Mouse (Mus musculus) embryonic fibroblast, embryonic 13.5 days (primary cell): ENCODE data around the gene Slc43a2. TPM values are rescaled to one million over a fixed set of nuclear protein-coding genes. Genes with fewer than 3 reads are reported as not detected.
"Not testable (repeated sequence)": the region's sequence is repeated elsewhere in the genome, so short reads cannot be mapped to it uniquely, and the experiment has no call there.

Source experiments
- H3K27ac ChIP-seq: 2 replicates; pipeline ENCODE4 v1.5.1; 2012; ENCODE audit warnings: low read length, control low read depth, inconsistent platforms; ENCODE audit not compliant: insufficient read depth
- H3K4me1 ChIP-seq: 2 replicates; pipeline ENCODE4 v1.6.1; 2011; ENCODE audit warnings: low read length; ENCODE audit not compliant: control insufficient read depth, insufficient read depth
- H3K4me3 ChIP-seq: 2 replicates; pipeline ENCODE4 v1.5.1; 2011; ENCODE audit warnings: mild to moderate bottlenecking, control low read depth, low read length; ENCODE audit not compliant: insufficient read depth
- CTCF ChIP-seq: IDR thresholded peaks from 2 replicates; pipeline ENCODE4 v1.5.1; 2011; ENCODE audit warnings: mild to moderate bottlenecking, control low read depth, low read length, moderate library complexity, borderline replicate concordance; ENCODE audit not compliant: insufficient read depth
- POLR2A ChIP-seq: IDR thresholded peaks from 2 replicates; pipeline ENCODE4 v1.6.1; 2011; ENCODE audit warnings: low read depth, mild to moderate bottlenecking, control low read depth, low read length, moderate library complexity
- polyA plus RNA-seq: library from polyadenylated mRNA; stranded (reverse); fragments of >200 nt; gene quantifications from 2 replicates; pipeline ENCODE4 v1.2.4, GENCODE M21; 2011; ENCODE audit warnings: low read depth; ENCODE audit not compliant: missing spikeins, insufficient read length

Gene Slc43a2
- polyA plus RNA-seq, 1 experiment: 6.9 TPM

- no peak overlapping the region for H3K27ac ChIP-seq
- peaks cover 5% of the 10 kb centered on the region; the same call in 1 of the 2 replicates for H3K4me1 ChIP-seq
- H3K4me3 ChIP-seq: no peak overlapping the region
- TF ChIP-seq POLR2A (no peak), CTCF (no peak)
Measured at GRCm38 (mm10) chr11:75595404-75595803, 63.9 kb downstream of the Slc43a2 start.

GRCm38 (mm10) chr11:75595816-75596215 lies 64.3 kb downstream of the Slc43a2 start:
- H3K4me1 ChIP-seq: peaks cover 5% of the 10 kb centered on the region; the same call in 1 of the 2 replicates
- no peak overlapping the region for H3K27ac ChIP-seq
- TF ChIP-seq POLR2A (no peak), CTCF (no peak)
- no peak overlapping the region for H3K4me3 ChIP-seq

DNA sequence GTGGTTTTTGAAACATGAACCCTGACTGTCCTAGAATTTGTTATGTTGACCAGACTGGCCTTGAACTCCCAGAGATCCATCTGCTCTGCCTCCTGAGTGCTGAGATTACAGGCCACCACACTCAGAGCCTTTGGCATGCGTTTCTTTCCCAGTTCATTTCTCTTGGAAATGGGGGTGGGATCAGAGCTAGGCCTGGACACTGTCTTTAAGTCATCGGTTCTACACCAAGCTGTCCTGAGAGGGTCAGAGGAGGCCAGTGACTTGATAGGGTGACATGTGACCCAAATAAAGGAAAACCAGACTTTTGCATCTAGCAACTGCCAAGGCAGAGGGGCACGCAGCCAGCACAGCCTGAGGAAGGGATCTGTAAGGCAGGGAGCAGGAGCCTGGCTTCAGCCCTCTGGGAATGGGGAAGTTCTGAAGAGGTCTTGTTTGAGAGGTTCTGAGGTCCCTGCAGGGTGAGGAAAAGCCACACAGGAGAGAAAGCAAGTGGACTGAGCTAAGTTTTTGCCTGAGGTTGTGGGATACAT lies 65.3 kb downstream of the Slc43a2 start:
- Histone ChIP-seq H3K4me3 (no peak overlapping the region), H3K4me1 (peaks cover 4% of the 10 kb centered on the region; the same call in 1 of the 2 replicates), H3K27ac (no peak overlapping the region)
- TF ChIP-seq CTCF (no peak), POLR2A (no peak)

DNA sequence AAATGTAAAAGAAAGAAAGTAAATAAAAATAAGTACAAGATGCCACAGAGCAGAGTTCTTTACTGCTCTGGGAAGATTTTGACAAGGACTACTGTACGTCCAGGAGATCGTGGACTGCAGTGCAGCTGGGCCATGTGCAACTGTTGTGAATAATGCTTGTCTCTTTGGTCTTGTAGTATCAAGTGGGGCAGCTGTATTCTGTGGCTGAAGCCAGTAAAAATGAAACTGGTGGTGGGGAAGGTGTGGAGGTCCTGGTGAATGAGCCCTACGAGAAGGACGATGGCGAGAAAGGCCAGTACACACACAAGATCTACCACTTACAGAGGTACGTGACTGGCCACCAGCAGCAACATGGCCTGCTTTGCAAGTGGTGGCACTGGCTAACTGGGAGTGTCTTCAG lies 66.5 kb downstream of the Slc43a2 start:
- H3K4me3 ChIP-seq: no peak overlapping the region
- H3K27ac ChIP-seq: no peak overlapping the region
- TF ChIP-seq POLR2A: no peak
- no peak for TF ChIP-seq CTCF
- no peaks in the 10 kb centered on the region for H3K4me1 ChIP-seq

DNA sequence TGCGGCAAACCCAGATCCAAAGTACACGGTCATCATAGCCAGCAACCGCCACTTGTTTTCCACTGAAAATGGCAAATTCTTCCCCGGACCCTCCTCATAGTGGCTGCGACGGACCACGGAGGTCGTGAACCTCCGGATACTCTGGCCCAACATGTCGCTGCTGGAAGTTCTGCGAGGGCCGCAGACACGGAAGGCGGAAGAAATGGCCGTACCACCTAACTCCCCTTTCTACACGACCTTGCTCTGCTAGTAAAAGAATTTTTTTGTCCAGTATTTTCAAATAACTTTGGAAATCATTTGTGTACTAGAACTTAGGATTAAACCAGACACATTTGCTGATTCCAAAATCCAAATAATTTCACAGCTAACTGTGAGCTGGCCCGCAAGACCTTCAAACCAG lies 68.3 kb downstream of the Slc43a2 start:
- H3K27ac ChIP-seq, H3K4me1 ChIP-seq, H3K4me3 ChIP-seq: not testable (repeated sequence)

DNA sequence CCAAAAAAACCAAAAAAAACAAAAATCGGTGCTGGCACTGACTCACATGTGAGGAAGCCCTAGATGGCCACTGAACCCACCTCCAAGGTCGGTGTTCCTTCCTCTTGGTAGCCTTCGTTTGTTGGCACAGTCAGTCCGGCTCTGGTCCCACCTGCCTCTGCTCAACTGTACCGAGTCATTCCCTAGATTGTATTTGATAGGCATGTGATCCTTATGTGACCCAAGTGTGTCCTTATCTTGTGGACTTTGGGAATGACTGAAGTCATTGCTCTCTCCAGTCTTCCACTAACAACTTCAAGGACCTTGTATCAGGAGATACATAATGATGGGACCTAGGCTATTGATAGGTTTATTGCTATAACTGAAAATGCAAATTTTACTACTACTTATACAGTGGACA lies 73.3 kb downstream of the Slc43a2 start:
- H3K4me1 ChIP-seq: no peaks in the 10 kb centered on the region
- no peak overlapping the region for H3K27ac ChIP-seq
- H3K4me3 ChIP-seq: no peak overlapping the region
- TF ChIP-seq CTCF (no peak), POLR2A (no peak)

- H3K4me3 ChIP-seq: no peak overlapping the region
- no peaks in the 10 kb centered on the region for H3K4me1 ChIP-seq
- H3K27ac ChIP-seq: no peak overlapping the region
- TF ChIP-seq POLR2A: no peak
- TF ChIP-seq CTCF: no peak
Measured at GRCm38 (mm10) chr11:75605318-75605717, 73.8 kb downstream of the Slc43a2 start.

DNA sequence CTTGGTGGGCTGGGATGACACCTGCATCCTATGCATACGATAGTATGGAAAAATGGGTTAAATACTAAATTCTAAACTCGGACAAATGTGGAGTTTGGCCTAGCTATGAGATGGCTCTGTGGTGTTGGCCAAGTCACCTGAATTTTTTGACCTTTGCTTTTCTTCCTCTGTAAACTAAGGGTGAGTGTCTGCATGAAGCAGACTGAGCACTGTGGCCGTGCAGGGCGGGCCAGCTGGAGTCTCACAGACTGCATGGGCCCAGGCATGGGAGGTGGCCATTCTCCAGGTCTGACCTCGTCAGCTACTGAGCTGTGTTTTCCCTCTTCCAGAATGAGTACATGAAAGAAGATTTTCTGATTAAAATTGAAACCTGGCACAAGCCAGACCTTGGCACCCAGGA lies 77.3 kb downstream of the Slc43a2 start:
- Histone ChIP-seq H3K4me1 (no peaks in the 10 kb centered on the region), H3K27ac (no peak overlapping the region), H3K4me3 (no peak overlapping the region)
- TF ChIP-seq POLR2A (no peak), CTCF (no peak)

- TF ChIP-seq CTCF (no peak), POLR2A (no peak)
- Histone ChIP-seq H3K27ac (no peak overlapping the region), H3K4me1 (no peaks in the 10 kb centered on the region), H3K4me3 (no peak overlapping the region)
Measured at GRCm38 (mm10) chr11:75610021-75610420, 78.5 kb downstream of the Slc43a2 start.

- Histone ChIP-seq H3K4me1 (peaks cover 1% of the 10 kb centered on the region; the same call in 1 of the 2 replicates), H3K4me3 (no peak overlapping the region), H3K27ac (no peak overlapping the region)
- TF ChIP-seq POLR2A: no peak
- no peak for TF ChIP-seq CTCF
Measured at GRCm38 (mm10) chr11:75614769-75615168, 83.3 kb downstream of the Slc43a2 start.

DNA sequence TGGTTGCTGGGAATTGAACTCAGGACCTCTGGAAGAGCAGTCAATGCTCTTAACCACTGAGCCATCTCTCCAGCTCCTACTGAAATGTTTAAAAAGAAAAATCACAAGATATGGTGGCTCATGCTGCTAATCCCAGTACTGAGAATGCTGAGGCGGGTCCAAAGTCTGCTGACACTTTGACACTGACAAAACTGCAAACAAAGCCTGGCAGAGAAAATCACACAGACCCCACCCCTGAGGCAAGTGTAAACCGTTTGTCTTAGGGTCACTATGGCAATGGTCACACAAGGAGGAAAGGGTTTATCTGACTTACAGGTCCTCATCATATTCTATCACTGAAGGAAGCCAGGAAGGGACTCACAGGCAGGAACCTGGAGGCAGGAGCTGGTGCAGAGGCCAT lies 84.1 kb downstream of the Slc43a2 start:
- Histone ChIP-seq H3K4me3 (no peak overlapping the region), H3K27ac (no peak overlapping the region), H3K4me1 (peaks cover 7% of the 10 kb centered on the region)
- TF ChIP-seq CTCF: no peak
- TF ChIP-seq POLR2A: no peak
